Mouse (Mus musculus) cortical plate, adult 2 months (tissue): ENCODE measurements around the gene Hhatl. TPM values are rescaled to one million over a fixed set of nuclear protein-coding genes. Genes with fewer than 3 reads are reported as not detected.

Source experiments
- H3K27ac ChIP-seq: fragments of 200-500 bp; 2 replicates; pipeline ENCODE4 v1.5.1; 2012; ENCODE audit warnings: low read length, control low read depth, inconsistent platforms; ENCODE audit not compliant: insufficient read depth
- H3K4me1 ChIP-seq: fragments of 200-500 bp; 2 replicates; pipeline ENCODE4 v1.6.1; 2011; ENCODE audit warnings: low read length; ENCODE audit not compliant: control insufficient read depth, insufficient read depth
- H3K4me3 ChIP-seq: fragments of 200-500 bp; 2 replicates; pipeline ENCODE4 v1.5.1; 2011; ENCODE audit warnings: mild to moderate bottlenecking, low read length, control low read depth; ENCODE audit not compliant: insufficient read depth
- CTCF ChIP-seq: fragments of 200-500 bp; IDR thresholded peaks from 2 replicates; pipeline ENCODE4 v1.5.1; 2011; ENCODE audit warnings: mild to moderate bottlenecking, control low read depth, low read length; ENCODE audit not compliant: insufficient read depth; ENCODE audit errors: extremely low read depth
- POLR2A ChIP-seq: fragments of 200-500 bp; IDR thresholded peaks from 2 replicates; pipeline ENCODE4 v1.6.1; 2011; ENCODE audit warnings: mild to moderate bottlenecking, low read length, control low read depth; ENCODE audit not compliant: insufficient read depth; ENCODE audit errors: extremely low read depth
- polyA plus RNA-seq: library from polyadenylated mRNA; depleted of rRNA; stranded (reverse); fragments of >200 nt; gene quantifications from 2 replicates; pipeline ENCODE4 v1.2.3, GENCODE M21; 2012; rRNA removed

Hhatl gene
- polyA plus RNA-seq, 1 experiment, result 21.2 TPM

GRCm38 (mm10) chr9:121752774-121753173 is 39.5 kb downstream of the Hhatl start:
- Histone ChIP-seq H3K4me1 (peaks cover 4% of the 10 kb centered on the region), H3K4me3 (no peak overlapping the region), H3K27ac (no peak overlapping the region)
- TF ChIP-seq CTCF (no peak), POLR2A (0 out of 2 replicates have a peak, but pooled peaks have one; percentile 24)

GRCm38 (mm10) chr9:121744051-121744450 is 48.3 kb downstream of the Hhatl start:
- no peaks in the 10 kb centered on the region; the same call in 1 of the 2 replicates for H3K4me1 ChIP-seq
- TF ChIP-seq POLR2A (no peak), CTCF (no peak)
- H3K4me3 ChIP-seq, result no peak overlapping the region
- no peak overlapping the region for H3K27ac ChIP-seq

- H3K4me3 ChIP-seq, result no peak overlapping the region
- TF ChIP-seq POLR2A, result no peak
- TF ChIP-seq CTCF, result no peak
- no peak overlapping the region for H3K27ac ChIP-seq
- no peaks in the 10 kb centered on the region; the same call in 1 of the 2 replicates for H3K4me1 ChIP-seq
Observed at GRCm38 (mm10) chr9:121741168-121741567, 51.1 kb downstream of the Hhatl start.

- no peak overlapping the region for H3K27ac ChIP-seq
- no peak overlapping the region for H3K4me3 ChIP-seq
- TF ChIP-seq POLR2A (no peak), CTCF (no peak)
- H3K4me1 ChIP-seq, result no peaks in the 10 kb centered on the region; the same call in 1 of the 2 replicates
Observed at GRCm38 (mm10) chr9:121740490-121740889, 51.8 kb downstream of the Hhatl start.

Other genes with a start within 250 kb of the Hhatl start
- 1.6 and 1.7 TPM in 2 replicates for gene Lyzl4, start 150.4 kb downstream of the Hhatl start, polyA plus RNA-seq
- gene Vipr1, start 149.8 kb downstream of the Hhatl start, polyA plus RNA-seq, result 26.7 and 27.4 TPM in 2 replicates
- gene Sec22c, start 87.0 kb downstream of the Hhatl start, polyA plus RNA-seq, result 13.9 and 15.4 TPM in 2 replicates
- 119 and 120 TPM in 2 replicates for gene Ss18l2, start 82.2 kb downstream of the Hhatl start, polyA plus RNA-seq
- gene Nktr, start 73.3 kb downstream of the Hhatl start, polyA plus RNA-seq, result 127 and 133 TPM in 2 replicates
- 97.8 and 115 TPM in 2 replicates for gene Zfp651, start 33.2 kb downstream of the Hhatl start, polyA plus RNA-seq
- gene Klhl40, start 14.9 kb downstream of the Hhatl start, polyA plus RNA-seq, result 6.6 and 8.7 TPM in 2 replicates
- 11.8 and 13.4 TPM in 2 replicates for gene Ccdc13, start 47.0 kb upstream of the Hhatl start, polyA plus RNA-seq
- 97.6 and 101 TPM in 2 replicates for gene Higd1a, start 65.9 kb upstream of the Hhatl start, polyA plus RNA-seq
- gene Ackr2, start 105.8 kb upstream of the Hhatl start, polyA plus RNA-seq, result 4.7 and 5.7 TPM in 2 replicates
- gene Cyp8b1, start 123.8 kb upstream of the Hhatl start, polyA plus RNA-seq, result not detected in 2 replicates
- gene Fam198a, start 158.5 kb upstream of the Hhatl start, polyA plus RNA-seq, result 4.6 and 4.9 TPM in 2 replicates
- 30.0 and 31.4 TPM in 2 replicates for gene Pomgnt2, start 204.6 kb upstream of the Hhatl start, polyA plus RNA-seq